ENCODE assay signal across 8 mouse cellular contexts in the genomic region with DNA sequence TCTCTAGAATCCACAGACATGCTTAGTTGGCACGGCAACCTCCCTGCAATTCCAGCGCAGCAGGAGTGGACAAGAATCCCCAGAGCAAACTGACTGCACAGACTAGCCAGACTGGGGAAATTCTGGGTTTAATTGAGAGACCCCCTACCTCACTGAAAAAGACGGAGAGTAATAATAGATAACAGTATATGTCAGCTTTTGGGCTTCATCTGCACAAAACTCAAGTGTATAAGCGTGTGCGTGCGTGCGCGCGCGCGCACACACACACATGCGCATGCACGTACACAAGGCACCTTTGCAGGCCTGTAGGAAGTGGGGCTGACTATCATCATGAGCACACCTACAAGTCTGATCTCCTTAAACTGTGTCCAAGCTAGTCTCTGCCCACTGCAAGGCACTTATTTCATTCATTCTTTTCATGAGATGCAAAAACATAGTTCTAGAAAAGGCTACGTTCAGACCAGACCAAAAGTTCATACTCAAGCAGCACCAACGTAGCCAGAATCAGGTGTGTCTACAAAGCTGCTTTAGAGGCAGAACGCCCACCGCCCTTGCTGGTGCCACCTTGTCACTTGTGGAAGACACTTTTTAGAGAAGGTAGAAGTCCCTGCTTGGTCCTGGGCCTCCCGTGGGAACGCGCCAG.
DNase-seq lines count a peak whose midpoint lies in the region; ATAC-seq lines count a peak whose summit lies in the region.

No protein-coding gene starts in this region.

- WGBS in heart, embryonic 14.5 days, result 16% methylated on average over 20 of the region's 20 CpGs
- WGBS in hindbrain, embryonic 13.5 days, result 11% methylated on average over 20 of the region's 20 CpGs
- 8% methylated on average over 20 of the region's 20 CpGs for WGBS in midbrain, embryonic 13.5 days

- peak overlapping the region; percentile 88 for H3K4me2 ChIP-seq in heart, embryonic 14.5 days (ENCODE audit: low read length)
- H3K4me2 ChIP-seq in hindbrain, embryonic 13.5 days, result peak overlapping the region; percentile 99
- peak overlapping the region; percentile 99 for H3K4me2 ChIP-seq in midbrain, embryonic 13.5 days (replicated peaks)

- peak overlapping the region; percentile 6; the same call in 1 of the 2 replicates for H3K9ac ChIP-seq in heart, embryonic 14.5 days (ENCODE audit: low read length)
- H3K9ac ChIP-seq in hindbrain, embryonic 13.5 days, result peak overlapping the region; percentile 69
- H3K9ac ChIP-seq in midbrain, embryonic 13.5 days (replicated peaks), result peak overlapping the region; percentile 68

- no peak for DNase-seq in heart, adult 9 months (ENCODE audit: low spot score in 2 of 2)
- DNase-seq in frontal cortex, postnatal 25 days (ENCODE audit: low spot score in 2 of 2), result no peak
- DNase-seq in cerebellum, postnatal 14 days, result no peak

- peaks cover 33% of the 10 kb centered on the region for H3K27me3 ChIP-seq in heart, embryonic 14.5 days (ENCODE audit: control insufficient read depth, insufficient read depth, low read length)
- peaks cover 58% of the 10 kb centered on the region for H3K27me3 ChIP-seq in hindbrain, embryonic 13.5 days
- peaks cover 31% of the 10 kb centered on the region for H3K27me3 ChIP-seq in midbrain, embryonic 13.5 days

- ATAC-seq in heart, embryonic 14.5 days (ENCODE audit: insufficient number of reproducible peaks, insufficient read depth, low FRiP score, low read depth), result no peak
- peak; percentile 52; the same call in 1 of the 2 replicates for ATAC-seq in hindbrain, embryonic 13.5 days (ENCODE audit: low FRiP score)
- ATAC-seq in midbrain, embryonic 13.5 days, result peak; percentile 69
- no peak for ATAC-seq in monocyte, adult 5-6 weeks (replicated peaks; ENCODE audit: insufficient number of reproducible peaks, low FRiP score, low TSS enrichment, poor library complexity, severe bottlenecking)

- H3K36me3 ChIP-seq in heart, embryonic 14.5 days (ENCODE audit: control insufficient read depth, insufficient read depth, low read length), result no peaks in the 10 kb centered on the region
- H3K36me3 ChIP-seq in hindbrain, embryonic 13.5 days, result no peaks in the 10 kb centered on the region
- no peaks in the 10 kb centered on the region for H3K36me3 ChIP-seq in midbrain, embryonic 13.5 days

- H3K9me3 ChIP-seq in heart, embryonic 14.5 days (ENCODE audit: control insufficient read depth, low read length), result peaks cover 5% of the 10 kb centered on the region
- H3K9me3 ChIP-seq in hindbrain, embryonic 13.5 days, result no peaks in the 10 kb centered on the region
- H3K9me3 ChIP-seq in midbrain, embryonic 13.5 days, result peaks cover 3% of the 10 kb centered on the region; the same call in 1 of the 2 replicates

- H3K27ac ChIP-seq in heart, embryonic 14.5 days (replicated peaks in 1 of 2; ENCODE audit: control insufficient read depth in 1 of 2, insufficient read depth in 1 of 2, low read depth in 2 of 2, low read length in 2 of 2), result no peak overlapping the region
- no peak overlapping the region for H3K27ac ChIP-seq in brown adipose tissue, adult 24 weeks (replicated peaks; ENCODE audit: low read depth, low read length)
- 0 out of 2 replicates have a peak overlapping the region, but pooled peaks have one; percentile 4 for H3K27ac ChIP-seq in hindbrain, embryonic 13.5 days
- no peak overlapping the region; the same call in 1 of the 2 replicates for H3K27ac ChIP-seq in midbrain, embryonic 13.5 days

- H3K4me3 ChIP-seq in heart, embryonic 14.5 days (ENCODE audit: control insufficient read depth in 1 of 2, insufficient read depth in 1 of 2, low read depth in 1 of 2, low read length in 2 of 2), result peak overlapping the region; percentile 42 to 45
- peak overlapping the region; percentile 12; the same call in 1 of the 2 replicates for H3K4me3 ChIP-seq in brown adipose tissue, adult 24 weeks (ENCODE audit: insufficient read depth, low read depth, low read length)
- peak overlapping the region; percentile 56 for H3K4me3 ChIP-seq in hindbrain, embryonic 13.5 days
- H3K4me3 ChIP-seq in midbrain, embryonic 13.5 days (replicated peaks), result peak overlapping the region; percentile 60

- H3K4me1 ChIP-seq in heart, embryonic 14.5 days (ENCODE audit: control insufficient read depth in 2 of 2, insufficient read depth in 2 of 2, low read length in 2 of 2), result 0 out of 4 replicates have a peak, but pooled peaks cover 0 to 4% of the 10 kb centered on the region in 2 experiments
- no peaks in the 10 kb centered on the region for H3K4me1 ChIP-seq in brown adipose tissue, adult 24 weeks (ENCODE audit: control insufficient read depth, insufficient read depth, insufficient read length, low read length)
- peaks cover 21% of the 10 kb centered on the region for H3K4me1 ChIP-seq in hindbrain, embryonic 13.5 days (replicated peaks)
- peaks cover 22% of the 10 kb centered on the region for H3K4me1 ChIP-seq in midbrain, embryonic 13.5 days (replicated peaks)

Comparison
In these comparisons a context has a peak if more than half of its experiments do, and no peak if none do; other contexts are left out.
1. ATAC-seq: peak in hindbrain, embryonic 13.5 days (single experiment) and midbrain, embryonic 13.5 days (single experiment); none in heart, embryonic 14.5 days (single experiment) and monocyte, adult 5-6 weeks (single experiment).
2. H3K9ac ChIP-seq: peak in every context shown above with its lines; median percentile 69 in hindbrain, embryonic 13.5 days; 68 in midbrain, embryonic 13.5 days; 6 in heart, embryonic 14.5 days.
3. Peak in every context shown above with its lines, with median percentiles within 50 percentile points of each other: H3K4me2 ChIP-seq and H3K4me3 ChIP-seq.